ENCODE assay signal across 8 mouse cellular contexts in the genomic region with DNA sequence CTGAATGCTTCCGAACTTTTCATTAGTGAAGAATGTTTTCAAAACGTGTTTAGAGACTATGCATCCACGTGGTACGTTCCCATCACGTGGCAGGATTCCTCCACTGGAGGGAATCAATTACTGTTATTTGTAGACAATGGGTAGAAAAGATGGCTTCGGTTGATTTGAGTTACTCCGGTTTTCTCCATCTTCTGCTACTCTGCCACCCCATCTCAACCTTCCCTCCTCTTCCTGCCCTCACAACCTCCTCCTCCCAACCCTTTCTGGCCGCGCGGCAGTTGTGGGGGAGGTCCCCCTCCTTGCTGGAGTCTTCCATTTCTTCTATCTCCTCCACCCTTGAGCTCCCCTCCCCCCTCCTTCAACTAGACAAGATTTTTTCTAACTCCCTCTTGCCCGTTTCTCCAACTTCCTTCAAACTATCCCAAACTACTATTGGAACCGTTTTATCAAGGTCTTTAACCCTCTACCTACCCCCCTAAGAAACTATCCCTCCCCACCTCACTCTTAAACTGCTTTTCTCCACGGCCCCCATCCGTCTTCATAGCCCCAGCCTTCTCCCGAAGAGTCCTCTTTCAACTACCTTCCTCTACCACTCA. TPM values are rescaled to one million over a fixed set of nuclear protein-coding genes. Genes with fewer than 3 reads are reported as not detected.
DNase-seq lines count a peak whose midpoint lies in the region; ATAC-seq lines count a peak whose summit lies in the region.

No protein-coding gene starts in this region.

- H3K27me3 ChIP-seq in embryonic facial prominence, embryonic 11.5 days (ENCODE audit: control insufficient read depth, insufficient read depth, low read length): no peaks in the 10 kb centered on the region
- no peaks in the 10 kb centered on the region for H3K27me3 ChIP-seq in hindbrain, embryonic 13.5 days
- H3K27me3 ChIP-seq in lung, embryonic 15.5 days: no peaks in the 10 kb centered on the region

- H3K27ac ChIP-seq in embryonic facial prominence, embryonic 11.5 days (replicated peaks; ENCODE audit: low read depth, low read length): peak overlapping the region; percentile 94
- H3K27ac ChIP-seq in hindbrain, embryonic 13.5 days: peak overlapping the region; percentile 97
- H3K27ac ChIP-seq in lung, embryonic 15.5 days: peak overlapping the region; percentile 96

- H3K9ac ChIP-seq in embryonic facial prominence, embryonic 11.5 days (replicated peaks; ENCODE audit: low read length): peak overlapping the region; percentile 97
- peak overlapping the region; percentile 96 for H3K9ac ChIP-seq in hindbrain, embryonic 13.5 days
- peak overlapping the region; percentile 87 for H3K9ac ChIP-seq in lung, embryonic 15.5 days

- H3K9me3 ChIP-seq in embryonic facial prominence, embryonic 11.5 days (replicated peaks; ENCODE audit: control insufficient read depth, low read length): no peaks in the 10 kb centered on the region
- H3K9me3 ChIP-seq in hindbrain, embryonic 13.5 days: no peaks in the 10 kb centered on the region
- no peaks in the 10 kb centered on the region for H3K9me3 ChIP-seq in lung, embryonic 15.5 days

- intact Hi-C loops in left cerebral cortex, postnatal 14 days (cut with DNase I): loop anchor here (2.0 kb wide), 1 partner anchor 174 kb away; no protein-coding TSS in a partner anchor

- no peaks in the 10 kb centered on the region for H3K4me1 ChIP-seq in embryonic facial prominence, embryonic 11.5 days (ENCODE audit: control insufficient read depth, insufficient read depth, low read length)
- H3K4me1 ChIP-seq in hindbrain, embryonic 13.5 days (replicated peaks): peaks cover 22% of the 10 kb centered on the region
- H3K4me1 ChIP-seq in lung, embryonic 15.5 days: peaks cover 38% of the 10 kb centered on the region

- peak; percentile 38 to 73 for DNase-seq in adrenal gland, adult (ENCODE audit: inconsistent age in 2 of 2, low spot score in 1 of 2)
- no peak for DNase-seq in adrenal gland, postnatal 4 days (ENCODE audit: low spot score in 2 of 2)
- peak; percentile 83 for DNase-seq in ES-CJ7 (ENCODE audit: low read depth, low spot score)
- peak; percentile 69 for DNase-seq in embryonic facial prominence, embryonic 11.5 days (ENCODE audit: low spot score)
- peak; percentile 55 for DNase-seq in ovary, postnatal 36 days (ENCODE audit: low spot score)
- DNase-seq in left cerebral cortex, postnatal 14 days (ENCODE audit: low spot score in 2 of 2): no peak

- H3K4me2 ChIP-seq in embryonic facial prominence, embryonic 11.5 days (ENCODE audit: low read depth, low read length): peak overlapping the region; percentile 65
- H3K4me2 ChIP-seq in hindbrain, embryonic 13.5 days: peak overlapping the region; percentile 80
- H3K4me2 ChIP-seq in lung, embryonic 15.5 days: peak overlapping the region; percentile 65

- peak overlapping the region; percentile 84 for H3K4me3 ChIP-seq in embryonic facial prominence, embryonic 11.5 days (ENCODE audit: low read depth, low read length)
- peak overlapping the region; percentile 89 for H3K4me3 ChIP-seq in hindbrain, embryonic 13.5 days
- H3K4me3 ChIP-seq in lung, embryonic 15.5 days: peak overlapping the region; percentile 87

- ATAC-seq in embryonic facial prominence, embryonic 11.5 days (replicated peaks; ENCODE audit: insufficient number of reproducible peaks, low FRiP score, low TSS enrichment, low read depth): no peak
- peak; percentile 11; the same call in 1 of the 2 replicates for ATAC-seq in hindbrain, embryonic 13.5 days (ENCODE audit: low FRiP score)
- ATAC-seq in lung, embryonic 15.5 days (ENCODE audit: borderline replicate concordance, extremely low read depth, low FRiP score, low TSS enrichment): peak; percentile 24; the same call in 1 of the 2 replicates

- under 1% methylated on average over 15 of the region's 15 CpGs for WGBS in embryonic facial prominence, embryonic 11.5 days
- WGBS in hindbrain, embryonic 13.5 days: under 1% methylated on average over 15 of the region's 15 CpGs
- WGBS in lung, embryonic 15.5 days: under 1% methylated on average over 15 of the region's 15 CpGs

- no peaks in the 10 kb centered on the region; the same call in 1 of the 2 replicates for H3K36me3 ChIP-seq in embryonic facial prominence, embryonic 11.5 days (replicated peaks; ENCODE audit: control insufficient read depth, insufficient read depth, low read depth, low read length)
- peaks cover 22% of the 10 kb centered on the region for H3K36me3 ChIP-seq in hindbrain, embryonic 13.5 days
- H3K36me3 ChIP-seq in lung, embryonic 15.5 days: peaks cover 19% of the 10 kb centered on the region

RNA-seq across cellular contexts. Expression of a gene that starts 1.1 kb away (rescaled TPM):
- 10 to 100 TPM; 45.1 to 47.0 TPM for total RNA-seq in adrenal gland, postnatal 4 days (2021)
- 90.3 and 93.0 TPM in 2 replicates for polyA plus RNA-seq in embryonic facial prominence, embryonic 11.5 days (2014; fragmentation: Nextera tagmentation; extraction: Ambion mirVana)
- 45.5 and 47.3 TPM in 2 replicates for polyA plus RNA-seq in hindbrain, embryonic 13.5 days (2015; fragmentation: Nextera tagmentation; extraction: Ambion mirVana)
- 66.5 and 68.6 TPM in 2 replicates for polyA plus RNA-seq in lung, embryonic 15.5 days (2015; fragmentation: Nextera tagmentation; extraction: Ambion mirVana)
- 10 to 100 TPM; 29.5 to 31.4 TPM for total RNA-seq in left cerebral cortex, postnatal 14 days (2021)

RNA-seq across cellular contexts. Expression of a gene that starts 22.3 kb away (rescaled TPM):
- 1 to 10 TPM; 1.1 to 1.3 TPM for total RNA-seq in adrenal gland, postnatal 4 days (2021)
- 0.18 and 0.31 TPM in 2 replicates for polyA plus RNA-seq in embryonic facial prominence, embryonic 11.5 days (2014; fragmentation: Nextera tagmentation; extraction: Ambion mirVana)
- polyA plus RNA-seq in hindbrain, embryonic 13.5 days (2015; fragmentation: Nextera tagmentation; extraction: Ambion mirVana): 0.53 and 0.88 TPM in 2 replicates
- polyA plus RNA-seq in lung, embryonic 15.5 days (2015; fragmentation: Nextera tagmentation; extraction: Ambion mirVana): 0.15 and 0.23 TPM in 2 replicates
- total RNA-seq in left cerebral cortex, postnatal 14 days (2021): 1 to 10 TPM; 3.0 to 4.1 TPM

RNA-seq across cellular contexts. Expression of a gene that starts 43.2 kb away (rescaled TPM):
- total RNA-seq in adrenal gland, postnatal 4 days (2021): 10 to 100 TPM; 37.2 to 39.0 TPM
- 7.4 TPM in 2 replicates for polyA plus RNA-seq in embryonic facial prominence, embryonic 11.5 days (2014; fragmentation: Nextera tagmentation; extraction: Ambion mirVana)
- 5.9 and 7.9 TPM in 2 replicates for polyA plus RNA-seq in hindbrain, embryonic 13.5 days (2015; fragmentation: Nextera tagmentation; extraction: Ambion mirVana)
- polyA plus RNA-seq in lung, embryonic 15.5 days (2015; fragmentation: Nextera tagmentation; extraction: Ambion mirVana): 17.2 and 17.8 TPM in 2 replicates
- 10 to 100 TPM in 1 of 2 experiments, 1 to 10 TPM in 1; 8.1 to 10.7 TPM for total RNA-seq in left cerebral cortex, postnatal 14 days (2021)

Comparison
In these comparisons a context has a peak if more than half of its experiments do, and no peak if none do; other contexts are left out.
1. DNase-seq: peak in adrenal gland, adult (2 of 2), ES-CJ7 (single experiment), embryonic facial prominence, embryonic 11.5 days (single experiment) and ovary, postnatal 36 days (single experiment); none in adrenal gland, postnatal 4 days (0 of 2) and left cerebral cortex, postnatal 14 days (0 of 2).
2. Peak in every context shown above with its lines, with median percentiles within 50 percentile points of each other: H3K27ac ChIP-seq, H3K4me2 ChIP-seq, H3K4me3 ChIP-seq and H3K9ac ChIP-seq.